Mouse (Mus musculus): ENCODE results near the gene Wwc2.

The Wwc2 gene

DNA sequence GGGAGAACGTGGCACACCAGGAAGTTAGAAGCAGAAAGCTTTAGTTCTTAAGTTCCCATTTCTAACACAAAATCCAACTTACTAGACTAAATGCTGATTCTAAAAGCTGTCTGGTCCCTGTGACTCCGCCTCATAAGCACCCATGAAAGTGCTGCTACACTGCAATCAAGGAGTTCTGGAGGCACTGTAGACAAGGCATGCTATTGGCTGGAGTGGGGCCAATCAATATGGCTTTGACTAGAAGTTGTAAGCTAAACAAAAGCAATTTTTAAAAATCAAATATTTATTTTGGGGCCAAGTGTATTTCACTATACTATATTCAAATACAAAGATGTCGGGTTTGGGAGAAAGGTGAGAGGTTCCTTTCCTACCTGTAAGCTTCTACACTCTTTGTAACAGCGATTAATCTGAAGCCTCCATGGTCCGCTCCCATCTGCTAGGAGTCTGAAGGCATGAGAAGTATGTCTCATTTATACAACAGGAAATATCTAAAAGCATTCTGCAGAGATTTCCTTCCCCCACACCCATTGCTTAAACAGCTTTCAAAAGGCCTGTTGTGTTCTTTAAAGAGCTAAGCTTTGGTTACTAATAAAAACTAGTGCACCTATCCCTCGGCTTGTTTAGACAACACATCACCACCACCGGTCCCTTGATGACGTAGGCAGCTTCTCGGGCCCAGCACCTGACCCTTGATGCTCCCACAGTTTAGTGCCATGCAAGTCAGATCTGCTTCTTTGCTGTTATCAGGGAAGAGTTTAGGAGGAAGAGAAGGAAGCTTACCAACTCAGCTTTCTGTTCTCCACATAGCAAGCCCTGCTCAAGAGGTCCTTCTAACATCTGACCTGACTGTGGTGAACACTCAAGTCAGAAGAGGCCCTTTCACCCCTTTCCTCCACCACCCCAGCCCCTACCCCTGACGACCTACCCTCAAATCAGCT is 50.5 kb downstream of the Wwc2 start:
- DNase-seq (ENCODE audit: low spot score): no peak

GRCm38 (mm10) chr8:47939217-47939616 is 51.5 kb downstream of the Wwc2 start:
- DNase-seq (ENCODE audit: low spot score): no peak

GRCm38 (mm10) chr8:47936386-47936785 is 54.3 kb downstream of the Wwc2 start:
- no peak for DNase-seq (ENCODE audit: low spot score)

DNA sequence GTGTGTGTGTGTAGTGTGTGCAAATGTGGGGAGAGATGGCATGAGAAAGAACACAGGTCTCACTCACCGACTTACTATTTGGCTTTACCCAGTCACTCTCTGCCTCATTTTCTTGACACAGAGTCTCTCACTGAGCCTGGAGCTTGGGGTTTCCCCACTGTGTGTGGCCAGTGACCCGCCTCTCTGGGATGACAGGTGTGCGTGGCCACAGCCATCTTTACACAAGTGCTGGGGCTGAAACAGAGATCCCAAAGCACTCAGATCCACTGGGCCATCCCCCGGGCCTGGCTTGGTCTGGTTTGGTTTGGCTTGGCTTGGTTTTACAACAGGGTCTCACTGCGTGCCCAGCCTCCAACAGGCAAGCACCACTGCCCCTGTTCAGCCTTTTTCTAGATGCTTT is 55.3 kb downstream of the Wwc2 start:
- no peak for DNase-seq (ENCODE audit: low spot score)

DNA sequence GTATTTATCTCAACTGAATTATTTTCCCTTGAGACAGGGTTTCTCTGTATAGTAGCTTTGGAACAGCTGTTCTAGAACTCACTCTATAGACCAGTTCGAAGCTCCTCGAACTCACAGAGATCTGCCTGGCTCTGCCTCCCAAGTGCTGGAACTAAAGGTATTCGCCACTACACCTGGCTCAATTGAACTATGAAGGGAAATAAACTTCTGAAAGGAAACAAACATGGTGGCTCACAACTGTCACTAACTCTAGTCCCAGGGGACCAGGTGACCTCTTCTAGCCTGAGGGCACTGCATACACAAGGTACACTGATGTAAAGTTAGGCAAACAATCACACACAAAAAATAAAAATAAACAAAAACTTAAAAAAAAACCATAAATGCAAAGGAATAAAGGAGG is 57.6 kb downstream of the Wwc2 start:
- no peak for DNase-seq (ENCODE audit: low spot score)

GRCm38 (mm10) chr8:47932028-47932790 is 58.5 kb downstream of the Wwc2 start:
- no peak for DNase-seq (ENCODE audit: low spot score)

- DNase-seq (ENCODE audit: low spot score): no peak
Measured at GRCm38 (mm10) chr8:47931371-47931770, 59.4 kb downstream of the Wwc2 start.

- no peak for DNase-seq (ENCODE audit: low spot score)
Measured at GRCm38 (mm10) chr8:47929615-47930014, 61.1 kb downstream of the Wwc2 start.

- DNase-seq (ENCODE audit: low spot score): no peak
Measured at GRCm38 (mm10) chr8:47928604-47929185, 62.0 kb downstream of the Wwc2 start.

DNA sequence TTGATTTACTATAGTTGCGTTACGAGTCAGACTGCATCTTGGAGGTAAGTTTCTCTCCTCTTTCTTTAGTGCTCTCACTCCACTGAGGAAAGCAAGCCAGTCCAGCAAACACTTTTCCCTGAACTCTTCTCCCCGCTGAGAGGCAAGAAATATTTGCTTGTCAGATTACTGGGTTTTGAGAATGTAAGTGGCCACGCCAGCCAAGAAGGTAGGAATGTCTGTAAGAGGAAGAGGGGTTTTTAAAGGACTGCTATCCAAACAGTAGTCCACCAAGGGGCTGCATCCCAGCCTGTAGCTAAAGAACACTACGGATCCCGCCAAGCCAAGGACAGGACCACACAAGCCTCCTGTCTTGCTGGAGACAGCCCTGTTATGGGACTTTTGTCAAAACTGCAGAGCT is 65.8 kb downstream of the Wwc2 start:
- no peak for DNase-seq (ENCODE audit: low spot score)

DNA sequence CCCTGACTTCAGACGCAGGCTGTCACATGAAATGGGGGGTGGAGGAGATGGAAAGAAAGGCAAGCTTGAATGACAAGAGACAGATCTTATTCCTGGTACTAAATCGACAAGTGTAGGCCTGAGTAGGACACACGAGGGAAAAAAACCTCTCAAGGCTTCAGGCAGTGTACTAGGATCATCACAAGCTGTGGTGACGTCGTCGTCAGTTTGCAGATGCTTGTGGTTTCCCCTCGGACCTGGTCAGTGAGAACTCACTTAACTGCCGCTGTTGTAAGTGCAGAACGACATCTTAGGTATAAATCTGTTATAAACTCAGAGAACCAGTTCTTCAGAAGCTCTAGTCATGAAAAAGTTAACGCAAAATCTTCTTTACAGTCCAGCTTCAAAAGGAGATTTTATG is 67.9 kb downstream of the Wwc2 start:
- DNase-seq (ENCODE audit: low spot score): no peak

DNA sequence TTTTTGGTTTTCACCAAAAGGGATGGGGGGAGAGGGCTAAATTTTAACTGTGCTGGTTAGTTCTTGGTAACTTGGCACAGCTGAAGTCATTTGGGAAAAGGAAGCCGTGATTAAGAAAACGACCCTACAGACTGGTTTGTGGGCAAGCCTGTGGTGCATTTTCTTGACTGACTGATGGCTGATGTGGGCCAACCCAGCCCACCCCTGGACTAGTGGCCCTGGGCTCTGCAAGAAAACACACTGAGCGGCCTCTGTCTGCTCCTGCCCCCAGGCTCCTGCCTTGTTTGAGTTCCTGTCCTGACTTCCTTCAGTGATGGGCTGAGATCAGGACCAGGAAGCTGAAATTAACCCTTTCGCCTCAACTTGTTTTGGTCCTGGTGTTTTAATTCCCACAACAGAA is 68.7 kb downstream of the Wwc2 start:
- no peak for DNase-seq (ENCODE audit: low spot score)

DNA sequence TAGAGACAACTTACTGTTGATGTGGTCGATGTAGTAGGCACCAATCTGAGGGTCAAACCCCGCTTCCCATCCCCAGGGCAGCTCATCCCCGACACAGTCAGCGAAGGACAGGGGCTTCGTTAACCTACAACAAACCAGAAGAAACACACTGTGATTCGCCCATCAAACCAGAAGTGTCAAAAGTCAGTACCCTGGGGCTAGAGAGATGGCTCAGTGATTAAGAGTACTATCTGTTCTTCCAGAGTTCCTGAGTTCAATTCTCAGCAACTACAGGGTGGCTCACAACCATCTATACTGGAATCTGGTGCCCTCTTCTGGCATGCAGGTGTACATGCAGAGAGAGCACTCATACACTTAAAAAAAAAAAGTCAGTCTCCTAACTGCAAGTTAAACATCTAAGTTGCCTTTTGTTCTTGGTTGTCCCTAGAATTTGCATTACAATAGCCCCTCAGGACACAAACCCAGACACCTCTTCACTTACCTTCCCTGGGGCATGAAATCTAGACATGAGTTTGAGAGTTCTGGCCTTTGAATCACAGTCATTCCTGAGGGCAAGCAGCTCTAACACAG is 70.1 kb downstream of the Wwc2 start:
- no peak for DNase-seq (ENCODE audit: low spot score)

DNA sequence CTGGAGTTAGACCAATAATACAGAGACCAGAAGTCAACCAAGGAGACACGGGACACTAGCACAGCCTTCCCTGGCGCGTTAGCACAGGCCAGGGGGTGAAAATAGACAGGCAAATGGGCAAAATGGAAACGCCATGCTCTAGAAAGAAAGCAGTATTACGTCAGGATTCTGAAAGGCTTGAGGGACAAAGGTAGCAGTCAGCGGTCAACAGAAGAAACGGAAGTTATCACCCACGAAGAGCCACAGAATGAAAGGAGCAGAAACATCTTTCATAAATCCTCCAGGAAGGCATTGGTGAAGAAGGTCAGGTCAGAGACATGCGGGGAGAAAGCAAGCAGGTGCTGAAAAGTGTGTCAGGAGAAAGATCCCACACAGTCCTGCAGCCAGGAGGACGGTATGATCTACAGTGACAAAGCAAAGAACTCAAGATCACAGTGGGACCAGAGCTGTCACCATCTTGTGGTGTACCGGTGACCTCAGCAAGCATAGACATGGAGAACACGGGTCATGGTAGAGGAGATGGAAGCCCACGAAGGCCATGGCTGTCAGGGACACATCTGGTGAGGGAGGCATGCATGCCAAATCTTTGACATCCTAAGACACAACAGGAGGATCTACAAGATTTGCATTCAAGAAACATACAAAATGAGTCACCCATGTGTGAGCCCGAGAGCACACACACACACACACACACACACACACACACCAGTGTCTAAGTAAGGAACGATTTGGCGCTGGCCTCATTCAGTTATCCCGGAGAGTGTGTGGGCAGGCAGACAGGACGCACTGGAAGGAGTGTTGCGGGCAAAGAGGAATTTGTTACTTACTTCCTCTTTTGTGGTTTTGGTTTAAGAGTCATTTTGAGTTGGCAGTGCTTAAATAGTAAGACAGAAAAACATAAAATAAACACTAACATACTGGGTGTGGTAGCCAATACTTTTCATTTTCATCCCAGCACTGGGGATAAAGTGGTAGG is 73.4 kb downstream of the Wwc2 start:
- DNase-seq (ENCODE audit: low spot score): no peak

- DNase-seq (ENCODE audit: low spot score): no peak
Measured at GRCm38 (mm10) chr8:47915521-47915920, 75.2 kb downstream of the Wwc2 start.

DNA sequence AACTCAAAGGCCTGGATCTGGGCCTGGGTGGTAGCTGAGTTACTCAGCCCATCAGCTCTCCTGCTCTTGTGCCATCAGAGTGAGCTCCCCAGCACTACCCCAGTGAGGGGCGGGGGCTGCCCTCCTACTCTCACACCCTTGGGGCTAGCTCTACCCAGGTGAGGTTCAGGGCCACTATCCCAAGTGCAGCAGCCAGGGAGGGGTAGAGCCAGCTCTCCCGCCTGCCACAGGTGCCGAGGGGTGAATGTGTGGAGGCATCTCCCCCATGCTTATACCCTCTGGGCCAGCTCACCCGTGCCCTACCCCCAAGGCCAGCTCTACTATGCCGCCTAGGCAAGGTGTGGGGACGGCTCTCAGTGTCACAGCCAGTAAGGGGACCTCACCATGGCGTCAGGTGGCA is 75.8 kb downstream of the Wwc2 start:
- no peak for DNase-seq (ENCODE audit: low spot score)

DNA sequence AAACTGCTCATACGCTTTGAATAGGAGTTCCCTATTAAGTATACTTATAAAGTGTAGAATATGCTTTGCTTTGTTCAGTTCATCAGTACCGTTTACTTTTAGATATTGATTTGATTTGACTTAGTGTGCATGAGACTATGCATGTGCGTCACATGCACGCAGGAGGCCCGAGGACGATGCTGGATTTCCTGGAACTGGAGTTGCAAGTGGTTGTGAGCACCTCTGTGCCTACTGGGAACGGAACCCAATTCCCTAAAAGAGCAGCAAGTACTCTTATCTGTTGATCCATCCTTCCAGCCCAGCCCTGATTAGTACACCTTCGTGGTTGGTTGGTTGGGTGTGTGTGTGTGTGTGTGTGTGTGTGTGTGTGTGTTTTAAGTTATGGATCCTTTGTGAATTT is 76.6 kb downstream of the Wwc2 start:
- no peak for DNase-seq (ENCODE audit: low spot score)

GRCm38 (mm10) chr8:47913621-47914020 is 77.1 kb downstream of the Wwc2 start:
- no peak for DNase-seq (ENCODE audit: low spot score)

- no peak for DNase-seq (ENCODE audit: low spot score)
Measured at GRCm38 (mm10) chr8:47909681-47910080, 81.0 kb downstream of the Wwc2 start.

DNA sequence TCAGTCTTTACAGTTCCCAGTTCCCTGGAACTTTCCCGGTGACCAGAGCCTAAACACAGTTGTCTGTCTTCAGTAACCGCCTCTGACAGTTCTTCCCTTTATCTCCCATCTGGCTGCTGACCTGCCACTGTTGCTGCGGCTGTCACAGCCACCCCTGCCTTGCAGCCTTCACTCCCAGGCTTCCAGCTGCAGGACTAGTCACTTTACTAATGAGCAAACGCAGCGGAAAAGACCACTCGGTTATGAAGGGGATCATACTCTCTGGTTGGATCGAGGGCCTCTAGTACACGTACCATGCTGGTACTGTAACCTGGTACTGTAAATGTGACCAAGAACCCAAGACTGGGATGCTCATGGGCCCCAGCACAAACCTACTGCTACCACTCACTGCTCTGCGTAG is 83.7 kb downstream of the Wwc2 start:
- DNase-seq (ENCODE audit: low spot score): no peak

DNA sequence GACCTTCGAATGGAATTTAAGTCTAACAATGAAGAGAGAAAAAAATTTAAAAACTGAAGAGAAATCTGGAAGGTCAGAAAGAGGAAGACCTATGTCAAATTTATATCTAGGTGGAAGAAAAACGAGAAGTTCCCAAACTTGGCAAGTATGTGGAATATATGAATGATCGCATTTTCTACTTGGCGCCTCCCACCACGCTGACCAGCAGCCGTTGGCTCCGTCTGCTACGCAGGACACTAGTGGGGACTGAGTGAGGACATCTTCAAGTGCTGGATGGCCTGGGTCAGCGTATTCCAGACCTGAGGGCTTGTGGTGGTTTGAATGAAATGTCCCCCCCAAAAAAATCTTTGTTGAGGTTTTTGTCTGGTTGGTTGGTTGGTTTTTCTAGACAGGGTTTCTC is 84.6 kb downstream of the Wwc2 start:
- DNase-seq (ENCODE audit: low spot score): no peak

Data from layer of hippocampus, adult 11-12 months (tissue).